Mouse (Mus musculus) CH12.LX (cell line): ENCODE measurements at regions not wholly inside any gene's neighbourhood (a gene's known extent, or its start where the extent isn't known, plus 50 kb on each side); places are given as distances from the start of the nearest gene placed in this dataset.

ENCODE experiments used
- DNase-seq: peaks from one replicate; pipeline ENCODE4 v3.0.0-alpha.2; 2013; ENCODE audit errors: extremely low read depth
- H3K27ac ChIP-seq: 2 replicates; pipeline ENCODE4 v1.5.1; 2012; ENCODE audit warnings: low read depth, mild to moderate bottlenecking, control low read depth, moderate library complexity; ENCODE audit not compliant: insufficient read depth
- H3K27me3 ChIP-seq: replicated peaks from 2 replicates; pipeline ENCODE3; 2012; ENCODE audit warnings: inconsistent platforms
- H3K36me3 ChIP-seq, 2 experiments: replicated peaks in 1 of 2; 2 replicates each; pipeline versions ENCODE3 to v1.6.1; 2012; ENCODE audit warnings: inconsistent platforms in 1 of 2, low read length in 1 of 2, mild to moderate bottlenecking in 1 of 2, mixed read lengths in 1 of 2, moderate library complexity in 1 of 2; ENCODE audit not compliant: control insufficient read depth in 1 of 2, insufficient read depth in 1 of 2
- H3K4me1 ChIP-seq, 2 experiments: 2 replicates each; pipeline ENCODE4 v1.6.1; 2012; ENCODE audit warnings: inconsistent platforms in 1 of 2, moderate library complexity in 1 of 2; ENCODE audit not compliant: insufficient read depth in 2 of 2, control insufficient read depth in 1 of 2
- H3K4me2 ChIP-seq: 2 replicates; pipeline ENCODE4 v1.6.1; 2012; ENCODE audit warnings: low read depth, mild to moderate bottlenecking, control low read depth; ENCODE audit not compliant: poor library complexity, insufficient read depth, severe bottlenecking
- H3K4me3 ChIP-seq, 3 experiments: fragments of 150-350 bp in 1 of 3; sonication (generic) in 1 of 3; replicated peaks in 1 of 3; 2 replicates each; pipeline versions ENCODE3 to v1.5.1; 2011 to 2012; ENCODE audit warnings: low read depth in 2 of 3, low read length in 2 of 3, mild to moderate bottlenecking in 2 of 3, moderate library complexity in 2 of 3, control low read depth in 1 of 3, improper control_type of control experiment in 1 of 3, inconsistent platforms in 1 of 3, mixed read lengths in 1 of 3; ENCODE audit not compliant: poor library complexity in 1 of 3
- H3K79me2 ChIP-seq: replicated peaks from 2 replicates; pipeline ENCODE4 v1.6.1; 2012; ENCODE audit warnings: mild to moderate bottlenecking, moderate library complexity; ENCODE audit not compliant: control insufficient read depth, poor library complexity, insufficient read depth, severe bottlenecking; ENCODE audit errors: extremely low read depth
- H3K9ac ChIP-seq: 2 replicates; pipeline ENCODE4 v1.6.1; 2012; ENCODE audit warnings: low read depth, mild to moderate bottlenecking, control low read depth, moderate library complexity; ENCODE audit not compliant: insufficient read depth
- H3K9me3 ChIP-seq: replicated peaks from 2 replicates; pipeline ENCODE3; 2012; ENCODE audit warnings: low read length, inconsistent platforms, mixed read lengths
- BHLHE40 ChIP-seq: IDR thresholded peaks from 2 replicates; pipeline ENCODE4 v1.6.1; 2011; ENCODE audit warnings: mild to moderate bottlenecking, low read depth, low read length, improper control_type of control experiment
- CHD1 ChIP-seq: IDR thresholded peaks from 2 replicates; pipeline ENCODE4 v1.6.1; 2012; ENCODE audit warnings: low read depth, low read length, improper control_type of control experiment, inconsistent platforms
- CHD2 ChIP-seq: IDR thresholded peaks from 2 replicates; pipeline ENCODE4 v1.6.1; 2011; ENCODE audit warnings: low read length, improper control_type of control experiment
- CTCF ChIP-seq, 2 experiments: IDR thresholded peaks in 1 of 2; conservative IDR thresholded peaks in 1 of 2; 2 replicates each; pipeline ENCODE4 v1.5.1; 2011 to 2012; ENCODE audit warnings: low read depth in 2 of 2, low read length in 2 of 2, improper control_type of control experiment in 1 of 2, inconsistent platforms in 1 of 2, mild to moderate bottlenecking in 1 of 2, moderate library complexity in 1 of 2
- E2F4 ChIP-seq: IDR thresholded peaks from 2 replicates; pipeline ENCODE4 v1.6.1; 2011; ENCODE audit warnings: low read depth, low read length, improper control_type of control experiment; ENCODE audit not compliant: insufficient replicate concordance
- ELF1 ChIP-seq: IDR thresholded peaks from 2 replicates; pipeline ENCODE4 v1.6.1; 2014; ENCODE audit warnings: low read depth, mild to moderate bottlenecking, inconsistent platforms, low read length, improper control_type of control experiment
- EP300 ChIP-seq: IDR thresholded peaks from 2 replicates; pipeline ENCODE4 v1.6.1; 2011; ENCODE audit warnings: low read length, improper control_type of control experiment
- ETS1 ChIP-seq: conservative IDR thresholded peaks from 2 replicates; pipeline ENCODE4 v1.6.1; 2012; ENCODE audit warnings: low read depth, mild to moderate bottlenecking, inconsistent platforms, low read length, improper control_type of control experiment, moderate library complexity
- GABPA ChIP-seq: IDR thresholded peaks from 2 replicates; pipeline ENCODE4 v1.6.1; 2012; ENCODE audit warnings: low read depth, low read length, improper control_type of control experiment, inconsistent platforms; ENCODE audit not compliant: insufficient replicate concordance
- HCFC1 ChIP-seq: IDR thresholded peaks from 2 replicates; pipeline ENCODE4 v1.6.1; 2012; ENCODE audit warnings: low read depth, mild to moderate bottlenecking, inconsistent platforms, low read length, improper control_type of control experiment
- IRF4 ChIP-seq: IDR thresholded peaks from 2 replicates; pipeline ENCODE4 v1.6.1; 2014; ENCODE audit warnings: low read depth, mild to moderate bottlenecking, inconsistent platforms, low read length, improper control_type of control experiment
- JUN ChIP-seq: IDR thresholded peaks from 2 replicates; pipeline ENCODE4 v1.6.1; 2011; ENCODE audit warnings: low read depth, mild to moderate bottlenecking, low read length, improper control_type of control experiment, moderate library complexity; ENCODE audit not compliant: insufficient read depth
- JUND ChIP-seq: conservative IDR thresholded peaks from 2 replicates; pipeline ENCODE4 v1.6.1; 2011; ENCODE audit warnings: low read depth, low read length, improper control_type of control experiment
- KAT2A ChIP-seq: IDR thresholded peaks from 2 replicates; pipeline ENCODE4 v1.6.1; 2012; ENCODE audit warnings: low read length, improper control_type of control experiment, inconsistent platforms; ENCODE audit not compliant: insufficient replicate concordance
- MAFK ChIP-seq: IDR thresholded peaks from 2 replicates; pipeline ENCODE4 v1.6.1; 2011; ENCODE audit warnings: low read length, improper control_type of control experiment; ENCODE audit not compliant: insufficient replicate concordance
- MAX ChIP-seq: IDR thresholded peaks from 2 replicates; pipeline ENCODE4 v1.6.1; 2011; ENCODE audit warnings: low read length, improper control_type of control experiment
- MAZ ChIP-seq: IDR thresholded peaks from 2 replicates; pipeline ENCODE4 v1.6.1; 2012; ENCODE audit warnings: low read depth, mild to moderate bottlenecking, inconsistent platforms, low read length, improper control_type of control experiment, moderate library complexity
- MEF2A ChIP-seq: IDR thresholded peaks from 2 replicates; pipeline ENCODE4 v1.6.1; 2014; ENCODE audit warnings: low read depth, mild to moderate bottlenecking, inconsistent platforms, low read length, improper control_type of control experiment, borderline replicate concordance
- MXI1 ChIP-seq: IDR thresholded peaks from 2 replicates; pipeline ENCODE4 v1.6.1; 2011; ENCODE audit warnings: mild to moderate bottlenecking, low read depth, low read length, improper control_type of control experiment
- MYC ChIP-seq: IDR thresholded peaks from 2 replicates; pipeline ENCODE4 v1.6.1; 2011; ENCODE audit warnings: low read depth, mild to moderate bottlenecking, improper control_type of control experiment, low read length
- NELFE ChIP-seq: IDR thresholded peaks from 2 replicates; pipeline ENCODE4 v1.6.1; 2011; ENCODE audit warnings: low read depth, low read length, improper control_type of control experiment
- NRF1 ChIP-seq: IDR thresholded peaks from 2 replicates; pipeline ENCODE4 v1.6.1; 2014; ENCODE audit warnings: low read depth, mild to moderate bottlenecking, inconsistent platforms, low read length, improper control_type of control experiment, moderate library complexity
- PAX5 ChIP-seq: IDR thresholded peaks from 2 replicates; pipeline ENCODE4 v1.6.1; 2012; ENCODE audit warnings: low read length, inconsistent platforms, mixed read lengths
- POLR2A ChIP-seq: IDR thresholded peaks from 2 replicates; pipeline ENCODE4 v1.6.1; 2011; ENCODE audit warnings: low read depth, mild to moderate bottlenecking, improper control_type of control experiment, low read length
- POLR2AphosphoS2 ChIP-seq: IDR thresholded peaks from 2 replicates; pipeline ENCODE4 v1.6.1; 2011; ENCODE audit warnings: low read depth, low read length, improper control_type of control experiment
- RAD21 ChIP-seq: IDR thresholded peaks from 2 replicates; pipeline ENCODE4 v1.6.1; 2011; ENCODE audit warnings: low read depth, mild to moderate bottlenecking, low read length, improper control_type of control experiment, moderate library complexity
- RCOR1 ChIP-seq: conservative IDR thresholded peaks from 2 replicates; pipeline ENCODE4 v1.6.1; 2012; ENCODE audit warnings: low read depth, mild to moderate bottlenecking, inconsistent platforms, low read length, improper control_type of control experiment
- SIN3A ChIP-seq: IDR thresholded peaks from 2 replicates; pipeline ENCODE4 v1.6.1; 2012; ENCODE audit warnings: low read length, improper control_type of control experiment, inconsistent platforms
- SMC3 ChIP-seq: IDR thresholded peaks from 2 replicates; pipeline ENCODE4 v1.6.1; 2011; ENCODE audit warnings: low read depth, low read length, improper control_type of control experiment
- TBP ChIP-seq: conservative IDR thresholded peaks from 2 replicates; pipeline ENCODE4 v1.6.1; 2011; ENCODE audit warnings: low read depth, low read length, improper control_type of control experiment
- TCF12 ChIP-seq: IDR thresholded peaks from 2 replicates; pipeline ENCODE4 v1.6.1; 2014; ENCODE audit warnings: low read depth, mild to moderate bottlenecking, inconsistent platforms, low read length, improper control_type of control experiment
- UBTF ChIP-seq: IDR thresholded peaks from 2 replicates; pipeline ENCODE4 v1.6.1; 2012; ENCODE audit warnings: low read depth, mild to moderate bottlenecking, inconsistent platforms, low read length, improper control_type of control experiment, moderate library complexity
- USF1 ChIP-seq: IDR thresholded peaks from 2 replicates; pipeline ENCODE4 v1.6.1; 2014; ENCODE audit warnings: low read depth, mild to moderate bottlenecking, inconsistent platforms, low read length, improper control_type of control experiment
- USF2 ChIP-seq: conservative IDR thresholded peaks from 2 replicates; pipeline ENCODE4 v1.6.1; 2011; ENCODE audit warnings: low read depth, low read length, improper control_type of control experiment
- ZC3H11A ChIP-seq: IDR thresholded peaks from 2 replicates; pipeline ENCODE4 v1.6.1; 2012; ENCODE audit warnings: low read depth, mild to moderate bottlenecking, inconsistent platforms, low read length, improper control_type of control experiment
- ZKSCAN1 ChIP-seq: IDR thresholded peaks from 2 replicates; pipeline ENCODE4 v1.6.1; 2012; ENCODE audit warnings: low read depth, inconsistent platforms, low read length, improper control_type of control experiment, borderline replicate concordance
- ZMIZ1 ChIP-seq: IDR thresholded peaks from 2 replicates; pipeline ENCODE4 v1.6.1; 2012; ENCODE audit warnings: low read depth, mild to moderate bottlenecking, inconsistent platforms, low read length, improper control_type of control experiment
- ZNF384 ChIP-seq: IDR thresholded peaks from 2 replicates; pipeline ENCODE4 v1.6.1; 2012; ENCODE audit warnings: low read depth, low read length, improper control_type of control experiment, inconsistent platforms
- dilution Hi-C: fragments of 300-500 bp; cut with MboI; formaldehyde crosslinking; loops from 2 replicates; pipeline ENCODE4 v1.14.3; 2020; ENCODE audit warnings: low sequenced_read_pairs; ENCODE audit not compliant: extremely low pct_unique_long_range_greater_than_20kb, extremely low pct_ligation_motif_present
- in situ Hi-C: fragments of 300-500 bp; cut with MboI; formaldehyde crosslinking; loops from 3 replicates; pipeline ENCODE4 v1.14.3; 2019; ENCODE audit warnings: low sequenced_read_pairs, low pct_ligation_motif_present, low pct_unique_long_range_greater_than_20kb, mixed read lengths

- peak; percentile 54 for DNase-seq
- H3K36me3 ChIP-seq: no peaks in the 10 kb centered on the region
- TF ChIP-seq TCF12 (peak; percentile 86), KAT2A (no peak), NRF1 (no peak), E2F4 (no peak), JUN (no peak), BHLHE40 (peak; percentile 54), RAD21 (no peak; the same call in 1 of the 2 replicates), GABPA (no peak), SIN3A (no peak), USF2 (no peak), RCOR1 (no peak), CTCF (conservative IDR thresholded peaks at IDR 0.05 in 1 of 2, IDR thresholded peaks at IDR 0.05 in 1 of 2; ENCODE audit: low read depth in 2 of 2, low read length in 2 of 2) (no peak), ZNF384 (no peak), PAX5 (no peak), ZC3H11A (no peak), CHD2 (peak; percentile 61), SMC3 (no peak), HCFC1 (no peak; the same call in 1 of the 2 replicates), JUND (0 out of 2 replicates have a peak, but pooled peaks have one; percentile 18), MYC (no peak), UBTF (no peak), TBP (no peak), POLR2AphosphoS2 (no peak), ZKSCAN1 (no peak), MAFK (0 out of 2 replicates have a peak, but pooled peaks have one; percentile 42), MAX (peak; percentile 65), MXI1 (no peak), ETS1 (peak; percentile 73), ZMIZ1 (no peak), NELFE (no peak), MAZ (0 out of 2 replicates have a peak, but pooled peaks have one; percentile 32), POLR2A (no peak), MEF2A (peak; percentile 34; the same call in 1 of the 2 replicates), IRF4 (no peak; the same call in 1 of the 2 replicates), ELF1 (no peak), USF1 (no peak), EP300 (peak; percentile 69), CHD1 (no peak)
- TF ChIP-seq, all 38 proteins: peak for 10
- Histone ChIP-seq H3K9me3 (no peaks in the 10 kb centered on the region), H3K27ac (no peak overlapping the region), H3K4me3 (no peak overlapping the region), H3K4me1 (peaks cover 2 to 40% of the 10 kb centered on the region in 2 experiments; a peak in 3 of 4 replicates), H3K9ac (no peak overlapping the region), H3K79me2 (no peaks in the 10 kb centered on the region), H3K27me3 (no peaks in the 10 kb centered on the region), H3K4me2 (peak overlapping the region; percentile 1; the same call in 1 of the 2 replicates)
- in situ Hi-C loops: no loop called here
- dilution Hi-C loops: no loop called here
These were observed 58.5 kb upstream of the Ptch1 start for GRCm38 (mm10) chr13:63631771-63632347.
